Mouse (Mus musculus) cerebellum, adult 2 months (tissue): ENCODE data around the gene Hist1h2ac.

Source experiments
- CTCF ChIP-seq: fragments of 200-500 bp; IDR thresholded peaks from 2 replicates; pipeline ENCODE4 v1.5.1; 2011; ENCODE audit warnings: low read depth, mild to moderate bottlenecking, control low read depth, low read length, moderate library complexity, borderline replicate concordance; ENCODE audit not compliant: insufficient read depth
- POLR2A ChIP-seq: fragments of 200-500 bp; IDR thresholded peaks from 2 replicates; pipeline ENCODE4 v1.6.1; 2011; ENCODE audit warnings: low read length, control low read depth, borderline replicate concordance; ENCODE audit not compliant: insufficient read depth

- no peak for TF ChIP-seq CTCF
- TF ChIP-seq POLR2A: no peak
These were observed at the start of gene Hist1h2ac, which contains the start of gene Hist1h2bc for GRCm38 (mm10) chr13:23683755-23684281.
